Mouse (Mus musculus): Measurements from ENCODE around the gene Clic1.

GRCm38 (mm10) chr17:35076507-35077176, 26.9 kb downstream of the Clic1 start, which contains the start of gene Ly6g6e:
- no peak for TF ChIP-seq CTCF (IDR thresholded peaks at IDR 0.05; ENCODE audit: insufficient read depth, low read depth, low read length)
- no peak for TF ChIP-seq POLR2A (IDR thresholded peaks at IDR 0.05; ENCODE audit: insufficient read depth, low read depth, low read length)

Data from olfactory bulb, adult 2 months (tissue).